Mouse (Mus musculus): Measurements from ENCODE around the gene Tpk1. TPM values are rescaled to one million over a fixed set of nuclear protein-coding genes. Genes with fewer than 3 reads are reported as not detected.
A peak's percentile ranks its signal among the peaks of the same experiment; 100 is the strongest.

Tpk1 gene
- polyA plus RNA-seq, 1 experiment from 2014 or later, result 5.9 TPM

DNA sequence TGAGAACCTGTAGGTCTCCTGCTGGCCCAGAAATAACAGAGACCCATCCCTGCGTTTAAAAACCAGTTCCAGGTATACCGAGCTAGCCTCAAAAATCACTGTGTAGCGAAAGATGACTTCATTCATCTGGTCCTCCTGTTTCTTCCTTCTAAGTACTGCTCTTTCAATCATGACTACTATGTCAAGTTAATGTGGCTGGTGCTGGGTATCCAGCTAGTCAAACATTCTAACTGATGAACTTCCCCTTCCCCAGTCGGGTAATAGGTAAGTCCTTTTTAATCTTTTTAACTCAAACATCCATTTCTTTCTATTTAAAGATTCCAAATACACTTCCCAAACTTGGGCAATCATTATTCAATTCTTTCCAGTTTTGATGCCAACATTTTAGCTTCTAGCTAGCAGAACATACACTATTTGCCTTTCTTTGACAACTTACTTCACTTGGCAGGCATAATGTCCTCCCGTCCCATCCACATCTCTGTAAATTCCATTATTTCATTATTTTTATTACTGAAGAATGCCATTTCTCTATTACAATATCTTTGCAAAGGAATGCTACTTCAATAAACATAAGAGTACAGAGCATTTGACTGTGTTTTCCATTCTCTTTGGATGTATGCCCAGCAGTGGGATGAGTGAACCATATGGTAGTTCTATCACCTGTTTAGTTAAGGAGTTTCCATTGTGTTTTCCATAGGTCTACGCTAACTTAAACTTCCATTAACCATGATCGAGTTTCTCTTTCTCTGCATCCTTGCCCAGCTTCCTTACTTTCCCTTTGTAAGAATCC, 728 bp upstream of the Tpk1 start:
- Histone ChIP-seq H3K9me3 (no peaks in the 10 kb centered on the region; the same call in 1 of the 2 replicates), H3K36me3 (no peaks in the 10 kb centered on the region), H3K4me2 (peak overlapping the region; percentile 64), H3K27ac (peak overlapping the region; percentile 97), H3K4me3 (peak overlapping the region; percentile 56), H3K9ac (peak overlapping the region; percentile 71), H3K27me3 (no peaks in the 10 kb centered on the region), H3K4me1 (replicated peaks) (peaks cover 9% of the 10 kb centered on the region; the same call in 1 of the 2 replicates)
- 86% methylated on average over 7 of the region's 7 CpGs for WGBS
- peak; percentile 25 for ATAC-seq (ENCODE audit: low FRiP score)

DNA sequence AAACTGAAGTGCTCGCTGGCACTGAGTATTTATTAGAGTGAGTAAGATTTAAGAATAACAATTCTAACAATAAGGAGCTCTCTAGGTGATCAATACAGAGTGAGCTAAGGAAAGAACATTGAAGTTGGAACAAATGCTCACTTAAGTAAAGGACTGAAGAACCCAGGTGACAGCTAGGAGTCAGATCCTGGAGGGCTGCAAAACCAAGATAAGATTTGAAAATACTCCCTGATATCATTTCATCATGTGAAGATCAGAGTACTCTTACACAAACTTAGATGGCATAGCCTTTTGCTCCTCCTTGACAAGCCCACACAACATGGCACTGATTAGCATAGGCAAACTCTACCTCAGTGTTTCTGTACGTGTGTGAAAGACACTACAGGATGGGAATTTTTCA, 4.3 kb downstream of the Tpk1 start:
- WGBS, result 90% methylated on average over 2 of the region's 2 CpGs
- Histone ChIP-seq H3K9ac (no peak overlapping the region), H3K4me3 (no peak overlapping the region), H3K27me3 (no peaks in the 10 kb centered on the region), H3K4me2 (no peak overlapping the region), H3K36me3 (no peaks in the 10 kb centered on the region), H3K27ac (no peak overlapping the region), H3K9me3 (no peaks in the 10 kb centered on the region), H3K4me1 (replicated peaks) (peaks cover 9% of the 10 kb centered on the region; the same call in 1 of the 2 replicates)
- ATAC-seq (ENCODE audit: low FRiP score), result no peak

GRCm38 (mm10) chr6:43658290-43658689, 7.8 kb downstream of the Tpk1 start:
- no peaks in the 10 kb centered on the region for H3K4me1 ChIP-seq (replicated peaks)
- H3K4me2 ChIP-seq, result no peak overlapping the region
- no peak overlapping the region for H3K27ac ChIP-seq
- 92% methylated on average over 4 of the region's 4 CpGs for WGBS
- ATAC-seq (ENCODE audit: low FRiP score), result no peak
- H3K36me3 ChIP-seq, result no peaks in the 10 kb centered on the region
- no peak overlapping the region for H3K9ac ChIP-seq
- no peaks in the 10 kb centered on the region for H3K27me3 ChIP-seq
- H3K4me3 ChIP-seq, result no peak overlapping the region
- no peaks in the 10 kb centered on the region for H3K9me3 ChIP-seq

GRCm38 (mm10) chr6:43657845-43658244, 8.2 kb downstream of the Tpk1 start:
- H3K27ac ChIP-seq, result no peak overlapping the region
- no peaks in the 10 kb centered on the region for H3K27me3 ChIP-seq
- no peak overlapping the region for H3K4me2 ChIP-seq
- ATAC-seq (ENCODE audit: low FRiP score), result no peak
- H3K4me3 ChIP-seq, result no peak overlapping the region
- no peaks in the 10 kb centered on the region for H3K4me1 ChIP-seq (replicated peaks)
- H3K36me3 ChIP-seq, result no peaks in the 10 kb centered on the region
- H3K9me3 ChIP-seq, result no peaks in the 10 kb centered on the region
- H3K9ac ChIP-seq, result no peak overlapping the region
- WGBS, result 96% methylated on average over 3 of the region's 3 CpGs

GRCm38 (mm10) chr6:43654876-43655456, 11.1 kb downstream of the Tpk1 start:
- ATAC-seq (ENCODE audit: low FRiP score), result no peak
- Histone ChIP-seq H3K27me3 (no peaks in the 10 kb centered on the region), H3K36me3 (no peaks in the 10 kb centered on the region), H3K27ac (no peak overlapping the region), H3K4me2 (no peak overlapping the region), H3K4me1 (replicated peaks) (no peaks in the 10 kb centered on the region), H3K4me3 (no peak overlapping the region), H3K9me3 (no peaks in the 10 kb centered on the region), H3K9ac (no peak overlapping the region)
- WGBS, result 86% methylated on average over 8 of the region's 8 CpGs

- H3K4me3 ChIP-seq, result no peak overlapping the region
- H3K9me3 ChIP-seq, result no peaks in the 10 kb centered on the region
- WGBS, result 87% methylated on average over 2 of the region's 2 CpGs
- H3K4me1 ChIP-seq (replicated peaks), result no peaks in the 10 kb centered on the region
- no peaks in the 10 kb centered on the region for H3K27me3 ChIP-seq
- H3K36me3 ChIP-seq, result no peaks in the 10 kb centered on the region
- no peak for ATAC-seq (ENCODE audit: low FRiP score)
- no peak overlapping the region for H3K9ac ChIP-seq
- H3K4me2 ChIP-seq, result no peak overlapping the region
- H3K27ac ChIP-seq, result no peak overlapping the region
Measured at GRCm38 (mm10) chr6:43649516-43649915, 16.6 kb downstream of the Tpk1 start.

DNA sequence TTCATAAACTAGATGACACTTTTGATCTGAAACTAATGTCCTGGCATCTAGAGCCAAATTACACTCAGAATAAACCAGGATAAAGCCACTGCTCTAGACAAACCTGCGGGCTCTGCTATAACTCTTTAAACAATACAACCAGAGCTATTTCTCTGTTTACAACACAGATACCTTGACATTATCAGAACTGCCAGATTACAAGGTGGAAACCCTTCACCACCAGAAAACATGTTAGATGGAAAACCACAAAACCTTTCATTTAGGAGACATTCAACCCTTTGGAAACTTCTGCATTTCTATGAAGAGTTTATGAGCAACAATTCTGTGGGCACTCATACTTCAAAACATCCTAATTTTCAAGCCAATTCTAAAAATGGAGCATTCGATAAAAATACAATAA, 20.4 kb downstream of the Tpk1 start:
- 92% methylated on average over 2 of the region's 2 CpGs for WGBS
- Histone ChIP-seq H3K4me2 (no peak overlapping the region), H3K27ac (no peak overlapping the region), H3K4me3 (no peak overlapping the region), H3K4me1 (replicated peaks) (no peaks in the 10 kb centered on the region), H3K9me3 (no peaks in the 10 kb centered on the region), H3K27me3 (no peaks in the 10 kb centered on the region), H3K9ac (no peak overlapping the region), H3K36me3 (no peaks in the 10 kb centered on the region)
- ATAC-seq (ENCODE audit: low FRiP score), result no peak

DNA sequence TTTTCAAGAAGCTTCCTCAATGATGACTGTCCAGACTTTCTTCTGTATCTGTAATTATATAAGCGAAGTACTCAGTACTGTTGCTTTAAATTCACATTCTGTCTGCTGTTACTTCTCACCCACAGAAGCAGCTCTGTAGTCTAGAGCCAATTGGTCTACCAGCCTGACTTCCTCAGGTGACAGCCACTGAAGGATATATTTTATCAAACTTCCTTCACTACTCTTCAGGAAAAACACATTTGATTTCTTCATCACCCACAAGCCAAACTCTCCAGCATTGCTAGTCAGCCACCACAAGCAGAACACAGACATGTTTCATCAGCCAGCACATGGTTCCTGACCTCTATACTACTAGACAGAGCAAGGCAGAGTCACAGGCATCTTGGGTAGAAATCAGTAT, 21.0 kb downstream of the Tpk1 start:
- Histone ChIP-seq H3K9ac (no peak overlapping the region), H3K4me2 (no peak overlapping the region), H3K9me3 (no peaks in the 10 kb centered on the region), H3K4me1 (replicated peaks) (no peaks in the 10 kb centered on the region), H3K27ac (no peak overlapping the region), H3K4me3 (no peak overlapping the region), H3K36me3 (no peaks in the 10 kb centered on the region), H3K27me3 (no peaks in the 10 kb centered on the region)
- ATAC-seq (ENCODE audit: low FRiP score), result no peak
- WGBS, result 93% methylated on average over 1 of the region's 1 CpGs

DNA sequence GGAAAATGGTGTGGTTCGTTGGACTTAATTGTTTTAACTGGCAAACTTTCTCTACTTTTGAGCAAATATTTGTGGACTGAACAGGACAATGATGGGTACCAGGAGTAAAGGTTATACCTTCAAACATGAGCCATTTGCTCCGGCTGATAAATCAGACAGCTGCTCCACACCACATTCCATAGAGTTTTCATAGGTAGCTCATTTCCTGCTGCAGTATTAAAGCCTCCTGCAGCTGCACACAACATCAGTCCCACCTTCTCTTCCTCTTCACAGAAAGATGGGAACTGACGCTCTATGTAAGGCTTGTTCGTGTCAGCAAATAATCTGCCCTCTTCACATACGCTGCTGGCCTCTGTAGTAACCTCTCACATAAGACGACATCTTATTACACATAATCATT, 22.4 kb downstream of the Tpk1 start:
- 92% methylated on average over 6 of the region's 6 CpGs for WGBS
- no peak overlapping the region for H3K27ac ChIP-seq
- no peak overlapping the region for H3K4me3 ChIP-seq
- no peaks in the 10 kb centered on the region for H3K36me3 ChIP-seq
- H3K9ac ChIP-seq, result no peak overlapping the region
- H3K4me2 ChIP-seq, result no peak overlapping the region
- no peaks in the 10 kb centered on the region for H3K4me1 ChIP-seq (replicated peaks)
- no peak for ATAC-seq (ENCODE audit: low FRiP score)
- H3K27me3 ChIP-seq, result no peaks in the 10 kb centered on the region
- no peaks in the 10 kb centered on the region for H3K9me3 ChIP-seq

DNA sequence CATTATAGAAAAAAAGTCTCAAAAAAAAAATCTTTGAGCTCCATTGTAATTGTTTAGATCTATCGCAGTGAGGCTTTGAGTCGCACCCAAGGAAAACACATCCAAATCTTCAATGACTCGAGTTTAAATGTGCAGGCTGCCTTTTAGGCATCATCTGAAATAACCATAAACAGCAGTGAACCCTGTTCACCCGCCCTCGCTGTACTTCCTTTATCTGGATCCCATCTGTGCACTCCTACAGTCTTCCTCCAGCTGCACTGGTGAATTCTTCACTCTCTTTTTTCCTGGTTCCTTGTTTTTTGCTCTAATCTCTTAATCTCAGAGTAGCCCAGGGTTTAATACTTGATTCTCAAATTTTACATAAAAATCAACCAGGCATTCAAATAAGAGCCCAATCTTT, 23.7 kb downstream of the Tpk1 start:
- Histone ChIP-seq H3K9ac (no peak overlapping the region), H3K36me3 (no peaks in the 10 kb centered on the region), H3K9me3 (no peaks in the 10 kb centered on the region), H3K27ac (no peak overlapping the region), H3K27me3 (no peaks in the 10 kb centered on the region), H3K4me3 (no peak overlapping the region), H3K4me1 (replicated peaks) (no peaks in the 10 kb centered on the region), H3K4me2 (no peak overlapping the region)
- WGBS, result 81% methylated on average over 5 of the region's 5 CpGs
- ATAC-seq (ENCODE audit: low FRiP score), result no peak

- no peak overlapping the region for H3K4me2 ChIP-seq
- H3K4me3 ChIP-seq, result no peak overlapping the region
- H3K4me1 ChIP-seq (replicated peaks), result no peaks in the 10 kb centered on the region
- no peaks in the 10 kb centered on the region for H3K27me3 ChIP-seq
- ATAC-seq (ENCODE audit: low FRiP score), result no peak
- H3K27ac ChIP-seq, result no peak overlapping the region
- H3K9ac ChIP-seq, result no peak overlapping the region
- no peaks in the 10 kb centered on the region for H3K36me3 ChIP-seq
- H3K9me3 ChIP-seq, result no peaks in the 10 kb centered on the region
Measured at GRCm38 (mm10) chr6:43640621-43641020, 25.5 kb downstream of the Tpk1 start.

- no peak overlapping the region for H3K9ac ChIP-seq
- no peak overlapping the region for H3K4me3 ChIP-seq
- 86% methylated on average over 1 of the region's 1 CpGs for WGBS
- no peak for ATAC-seq (ENCODE audit: low FRiP score)
- H3K9me3 ChIP-seq, result no peaks in the 10 kb centered on the region
- H3K4me1 ChIP-seq (replicated peaks), result no peaks in the 10 kb centered on the region
- H3K27ac ChIP-seq, result no peak overlapping the region
- H3K27me3 ChIP-seq, result no peaks in the 10 kb centered on the region
- no peaks in the 10 kb centered on the region for H3K36me3 ChIP-seq
- no peak overlapping the region for H3K4me2 ChIP-seq
Measured at GRCm38 (mm10) chr6:43638865-43639264, 27.2 kb downstream of the Tpk1 start.

DNA sequence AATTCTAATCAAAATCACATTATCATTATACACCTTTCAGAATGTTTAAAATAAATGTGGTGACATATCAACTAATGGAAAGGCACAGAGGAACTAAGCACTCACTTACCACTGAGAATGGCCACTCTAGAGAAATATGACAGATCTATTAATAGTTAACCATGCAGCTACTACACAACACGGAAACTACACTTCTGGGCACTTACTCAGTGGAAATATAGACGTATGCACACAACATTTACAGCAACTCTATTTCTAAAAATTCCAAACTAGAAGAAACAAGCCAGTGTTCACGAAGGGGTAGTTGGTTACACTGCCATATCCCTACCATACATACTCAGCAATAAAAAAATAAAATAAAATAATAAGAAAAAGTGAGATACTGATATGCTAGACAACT, 28.0 kb downstream of the Tpk1 start:
- Histone ChIP-seq H3K27me3 (no peaks in the 10 kb centered on the region), H3K27ac (no peak overlapping the region), H3K36me3 (no peaks in the 10 kb centered on the region), H3K9ac (no peak overlapping the region), H3K9me3 (no peaks in the 10 kb centered on the region), H3K4me2 (no peak overlapping the region), H3K4me1 (replicated peaks) (no peaks in the 10 kb centered on the region), H3K4me3 (no peak overlapping the region)
- ATAC-seq (ENCODE audit: low FRiP score), result no peak
- WGBS, result 90% methylated on average over 3 of the region's 3 CpGs

All from hindbrain, embryonic 13.5 days (tissue).